In the genomic region with DNA sequence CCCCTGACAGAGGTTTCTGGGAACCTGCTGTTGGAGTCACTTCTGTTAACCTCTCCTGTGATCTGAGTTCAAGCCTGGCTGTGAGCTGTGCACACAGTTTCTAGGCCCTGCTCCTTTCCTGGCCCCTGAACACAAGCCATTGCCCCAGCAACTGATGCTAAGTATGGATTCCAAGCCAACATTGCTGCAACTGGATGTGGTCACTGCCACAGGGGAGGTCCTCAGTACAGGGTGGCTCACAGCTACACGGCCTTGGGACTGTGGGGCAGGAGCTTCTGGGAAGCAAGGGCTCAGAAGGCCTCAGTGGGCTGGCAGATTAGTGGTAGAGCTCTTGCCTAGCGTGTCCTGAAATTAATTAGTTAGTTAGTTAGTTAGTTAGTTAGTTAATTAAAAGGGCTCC, we compare ENCODE assay signal across 12 mouse cellular contexts.
"Had no signal": no experiment of that assay in that cellular context is flagged by ENCODE, and none has a peak within 500 bp of the region (broad histone marks: within the 10 kb centered on the region; RNA-seq: fewer than 3 reads in every experiment).

No protein-coding gene starts in this region.

- H3K27ac ChIP-seq: liver, embryonic 14.5 days; midbrain, embryonic 12.5 days had no signal

- H3K9me3 ChIP-seq: limb, embryonic 13.5 days; midbrain, embryonic 12.5 days had no signal

- H3K4me3 ChIP-seq: limb, embryonic 13.5 days; midbrain, embryonic 12.5 days; myocyte had no signal

- H3K27me3 ChIP-seq: limb, embryonic 13.5 days; midbrain, embryonic 12.5 days had no signal

- DNase-seq: kidney, adult 18-20 months; kidney, postnatal 25 days; lung, adult 18-20 months; retina, postnatal 1 day; right cerebral cortex, postnatal 4 days; spleen, adult 18-20 months; thymus, adult 18-20 months; thymus, postnatal 14 days had no signal
